Mouse (Mus musculus): ENCODE results near the gene Cfap97d2.

Gene Cfap97d2

GRCm38 (mm10) chr8:13685674-13686314 lies 19.9 kb upstream of the Cfap97d2 start:
- in situ Hi-C loops (cut with MboI; ENCODE audit: unreplicated experiment in 2 of 2), result loop anchor here (5.0 kb wide), 2 partner anchors 67 to 133 kb away; no protein-coding TSS in a partner anchor

- in situ Hi-C loops (cut with MboI; ENCODE audit: unreplicated experiment in 2 of 2), result loop anchor here (5.0 kb wide), 2 partner anchors 66 to 134 kb away; no protein-coding TSS in a partner anchor
Observed at GRCm38 (mm10) chr8:13686426-13686825, 19.3 kb upstream of the Cfap97d2 start.

- in situ Hi-C loops (cut with MboI; ENCODE audit: unreplicated experiment in 2 of 2), result loop anchor here (5.0 kb wide), 2 partner anchors 65 to 135 kb away; no protein-coding TSS in a partner anchor
Observed at GRCm38 (mm10) chr8:13687101-13687717, 18.5 kb upstream of the Cfap97d2 start.

GRCm38 (mm10) chr8:13687941-13688340 lies 17.7 kb upstream of the Cfap97d2 start:
- in situ Hi-C loops (cut with MboI; ENCODE audit: unreplicated experiment in 2 of 2), result loop anchor here (5.0 kb wide), 2 partner anchors 64 to 136 kb away; no protein-coding TSS in a partner anchor

- in situ Hi-C loops (cut with MboI; ENCODE audit: unreplicated experiment in 2 of 2), result loop anchor here (5.0 kb wide), 2 partner anchors 64 to 136 kb away; no protein-coding TSS in a partner anchor
Observed at GRCm38 (mm10) chr8:13688461-13688860, 17.2 kb upstream of the Cfap97d2 start.

- in situ Hi-C loops (cut with MboI; ENCODE audit: unreplicated experiment in 2 of 2), result loop anchor here (5.0 kb wide), 2 partner anchors 63 to 137 kb away; no protein-coding TSS in a partner anchor
Observed at GRCm38 (mm10) chr8:13689331-13689730, 16.4 kb upstream of the Cfap97d2 start.

- in situ Hi-C loops (cut with MboI; ENCODE audit: unreplicated experiment in 2 of 2), result loop anchor here in 1 of 2 experiments (5.0 kb wide), 1 partner anchor 40 kb away; no protein-coding TSS in a partner anchor
Observed at GRCm38 (mm10) chr8:13692302-13693066, 13.2 kb upstream of the Cfap97d2 start.

- in situ Hi-C loops (cut with MboI; ENCODE audit: unreplicated experiment in 2 of 2), result loop anchor here in 1 of 2 experiments (5.0 kb wide), 1 partner anchor 38 kb away; no protein-coding TSS in a partner anchor
Observed at GRCm38 (mm10) chr8:13694735-13695134, 11.0 kb upstream of the Cfap97d2 start.

GRCm38 (mm10) chr8:13695203-13695867 lies 10.4 kb upstream of the Cfap97d2 start:
- in situ Hi-C loops (cut with MboI; ENCODE audit: unreplicated experiment in 2 of 2), result no loop called here

GRCm38 (mm10) chr8:13696157-13696556 lies 9.5 kb upstream of the Cfap97d2 start:
- in situ Hi-C loops (cut with MboI; ENCODE audit: unreplicated experiment in 2 of 2), result no loop called here

GRCm38 (mm10) chr8:13697196-13697595 lies 8.5 kb upstream of the Cfap97d2 start:
- in situ Hi-C loops (cut with MboI; ENCODE audit: unreplicated experiment in 2 of 2), result no loop called here

- in situ Hi-C loops (cut with MboI; ENCODE audit: unreplicated experiment in 2 of 2), result no loop called here
Observed at GRCm38 (mm10) chr8:13697681-13698080, 8.0 kb upstream of the Cfap97d2 start.

GRCm38 (mm10) chr8:13698281-13698680 lies 7.4 kb upstream of the Cfap97d2 start:
- in situ Hi-C loops (cut with MboI; ENCODE audit: unreplicated experiment in 2 of 2), result no loop called here

- in situ Hi-C loops (cut with MboI; ENCODE audit: unreplicated experiment in 2 of 2), result no loop called here
Observed at GRCm38 (mm10) chr8:13699323-13699949, 6.3 kb upstream of the Cfap97d2 start.

GRCm38 (mm10) chr8:13702755-13703154 lies 2.9 kb upstream of the Cfap97d2 start:
- in situ Hi-C loops (cut with MboI; ENCODE audit: unreplicated experiment in 2 of 2), result no loop called here

GRCm38 (mm10) chr8:13703756-13704155 lies 1.9 kb upstream of the Cfap97d2 start:
- in situ Hi-C loops (cut with MboI; ENCODE audit: unreplicated experiment in 2 of 2), result no loop called here

GRCm38 (mm10) chr8:13704301-13704700 lies 1.4 kb upstream of the Cfap97d2 start:
- in situ Hi-C loops (cut with MboI; ENCODE audit: unreplicated experiment in 2 of 2), result no loop called here

GRCm38 (mm10) chr8:13706918-13707317 lies 1.2 kb downstream of the Cfap97d2 start:
- in situ Hi-C loops (cut with MboI; ENCODE audit: unreplicated experiment in 2 of 2), result no loop called here

GRCm38 (mm10) chr8:13708514-13708913 lies 2.8 kb downstream of the Cfap97d2 start:
- in situ Hi-C loops (cut with MboI; ENCODE audit: unreplicated experiment in 2 of 2), result no loop called here

GRCm38 (mm10) chr8:13718980-13719379 lies 13.3 kb downstream of the Cfap97d2 start:
- in situ Hi-C loops (cut with MboI; ENCODE audit: unreplicated experiment in 2 of 2), result no loop called here
